Mouse (Mus musculus) left cerebral cortex, postnatal 36 days (tissue): ENCODE measurements around the gene Zfp874b. TPM values are rescaled to one million over a fixed set of nuclear protein-coding genes. Genes with fewer than 3 reads are reported as not detected.
"Not testable (repeated sequence)": the region's sequence is repeated elsewhere in the genome, so short reads cannot be mapped to it uniquely, and the experiment has no call there.

ENCODE experiments used
- DNase-seq, 2 experiments: peaks; one replicate each; pipeline ENCODE4 v3.0.0; 2021 to 2022; ENCODE audit warnings: low spot score in 2 of 2, mixed read lengths in 1 of 2
- intact Hi-C: fragments of 180-260 bp; cut with DNase I; formaldehyde crosslinking; loops from one replicate; pipeline ENCODE4 v1.15.1; 2025
- total RNA-seq, 2 experiments: library from RNA; stranded (reverse); gene quantifications; 2 replicates each; pipeline ENCODE4 v1.2.3; 2021

The Zfp874b gene
- 10 to 100 TPM; 15.5 to 17.5 TPM for total RNA-seq

DNA sequence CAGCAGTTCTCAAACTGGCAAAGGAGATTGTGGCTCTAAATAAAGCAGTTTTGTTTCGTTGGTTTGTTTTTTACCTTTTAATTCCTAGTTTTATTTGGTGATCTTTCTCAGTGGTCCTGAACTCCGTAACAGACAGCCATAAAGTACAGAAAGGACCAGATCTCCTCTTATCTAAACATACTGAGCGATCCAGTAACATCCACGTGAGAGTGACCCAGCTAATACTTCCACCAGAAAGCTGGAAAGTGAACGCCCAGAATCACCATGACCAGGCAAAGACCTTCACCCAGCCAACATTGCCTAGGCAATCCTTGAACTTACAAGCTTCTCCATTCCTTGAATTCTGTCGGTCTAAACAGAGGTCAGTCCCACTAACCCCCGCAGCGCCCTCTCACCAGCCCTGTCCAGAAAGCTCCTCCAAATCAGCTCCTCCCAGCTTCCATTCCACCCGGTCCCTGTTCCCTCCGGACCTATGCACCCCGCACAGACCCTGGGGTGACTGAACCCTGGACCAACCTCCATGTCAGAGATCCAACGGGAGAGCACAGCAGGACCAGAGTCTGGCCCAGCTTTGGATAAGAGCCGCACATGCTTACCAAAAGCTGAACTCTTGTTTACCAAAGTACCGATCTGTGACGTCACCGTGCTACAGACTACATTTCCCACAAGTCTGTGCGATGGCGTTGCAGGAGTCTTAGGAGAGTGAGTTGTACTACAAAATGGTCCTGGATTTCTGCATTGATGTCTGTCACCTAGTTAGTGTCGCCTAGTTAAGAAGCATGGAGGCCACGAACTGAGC, at the start of gene Zfp874b:
Zfp874b (minus strand) TSS at position 634 of the 799 bp plus-strand sequence.
- DNase-seq: peak; percentile 88 to 90
- intact Hi-C loops: loop anchor here (5.0 kb wide), 1 partner anchor 37 kb away; no protein-coding TSS in a partner anchor

DNA sequence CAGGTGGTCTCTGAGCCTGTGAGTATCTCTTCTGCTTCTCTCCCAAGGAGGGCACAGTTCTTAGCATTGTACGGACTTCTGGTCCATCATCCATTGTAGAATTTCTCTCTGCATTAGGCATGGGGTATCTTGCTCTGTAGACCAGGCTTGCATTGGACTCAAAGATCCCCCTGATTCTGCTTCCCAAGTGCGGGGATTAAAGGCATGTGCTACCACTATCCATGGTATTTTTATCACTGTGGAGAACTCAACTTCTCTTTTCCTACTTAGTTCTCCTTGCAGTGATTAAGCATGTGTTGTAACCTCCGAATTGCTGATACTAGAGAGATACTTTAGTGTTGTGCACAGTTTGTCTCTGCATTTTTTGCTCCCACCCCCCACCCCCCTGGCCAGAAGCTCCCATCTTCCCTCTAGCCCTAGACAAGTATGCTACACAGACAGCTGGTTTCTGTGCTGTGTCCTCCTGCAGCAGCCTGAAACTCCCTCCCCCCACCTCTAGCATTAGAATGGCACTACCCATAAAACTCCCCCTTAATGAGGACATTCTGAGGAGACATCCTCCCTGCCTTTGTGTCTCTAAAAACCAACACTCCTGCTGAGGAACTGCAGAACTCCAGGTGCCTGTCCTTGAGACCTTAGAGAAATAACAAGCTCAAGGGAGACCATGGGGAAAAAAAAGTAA, 43.1 kb upstream of the Zfp874b start:
- DNase-seq: no peak
- intact Hi-C loops: loop anchor here (2.0 kb wide), 1 partner anchor 26 kb away; the partner anchor contains the start of gene Zfp748

GRCm38 (mm10) chr13:67525753-67526410, 41.8 kb upstream of the Zfp874b start, which contains the start of the genes Gm26965 and Zfp87:
TSS of gene Gm26965 (minus strand) at chr13:67526151.
TSS of gene Zfp87 (minus strand) at chr13:67526177.
- intact Hi-C loops: loop anchor here (2.0 kb wide), 1 partner anchor 27 kb away; the partner anchor contains the start of gene Zfp748
- DNase-seq: peak; percentile 92 to 95

GRCm38 (mm10) chr13:67500908-67501307, 16.9 kb upstream of the Zfp874b start:
- intact Hi-C loops: no loop called here
- DNase-seq: no peak

DNA sequence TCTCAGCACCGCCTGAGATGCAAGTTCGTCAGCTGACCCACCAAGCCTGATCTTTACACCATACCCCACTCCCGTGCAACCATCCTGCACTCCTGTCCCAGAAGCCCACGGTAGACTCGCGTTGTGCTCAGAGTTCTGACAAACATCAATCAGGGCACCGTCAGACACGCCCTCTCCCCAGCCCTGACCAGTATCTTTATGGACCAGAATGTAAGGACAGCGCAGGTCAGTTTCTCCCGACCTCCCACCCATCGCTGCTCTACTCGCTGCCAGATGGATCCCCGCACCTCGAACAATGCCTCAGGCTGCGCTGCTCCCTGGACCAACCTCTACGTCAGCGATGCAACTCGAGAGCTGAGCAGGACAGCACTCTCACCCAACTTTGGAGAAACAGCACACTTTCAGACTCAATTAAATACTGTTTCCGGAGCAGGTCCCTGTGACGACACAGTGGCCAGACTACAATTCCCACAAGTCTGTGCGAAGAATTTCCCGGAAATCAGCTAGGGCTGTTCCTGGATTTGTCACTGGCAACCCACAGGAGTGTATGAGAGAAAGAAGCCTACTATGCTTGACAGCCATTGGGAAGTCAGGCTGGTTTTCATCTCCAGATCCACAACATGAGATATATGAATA, 16.1 kb upstream of the Zfp874b start, which contains the start of gene Zfp58:
Zfp58 (minus strand) TSS at position 472 of the 636 bp plus-strand sequence.
- peak; percentile 87 to 88 for DNase-seq
- intact Hi-C loops: no loop called here

DNA sequence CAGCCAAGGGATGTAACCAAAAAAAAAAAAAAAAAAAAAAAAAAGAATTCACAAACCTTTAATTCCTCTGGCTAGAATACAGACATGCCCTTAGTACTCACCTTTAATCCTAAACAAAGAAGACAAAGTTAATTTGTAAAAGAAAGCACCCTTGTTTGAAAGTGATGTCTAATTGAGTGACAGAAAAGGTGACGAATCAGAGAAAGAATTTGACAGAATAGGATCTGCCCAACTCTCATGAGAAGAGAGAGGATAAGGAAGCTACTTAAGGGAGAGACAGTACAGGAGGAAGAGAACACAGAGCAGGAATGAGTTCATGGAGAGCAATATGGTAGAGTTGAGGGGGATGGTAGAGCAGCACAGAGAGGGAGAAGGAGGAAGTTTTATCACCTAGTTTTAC, 11.6 kb upstream of the Zfp874b start:
- no peak for DNase-seq
- intact Hi-C loops: no loop called here

GRCm38 (mm10) chr13:67484424-67484811, 360 bp upstream of the Zfp874b start:
- DNase-seq: no peak
- intact Hi-C loops: loop anchor here (5.0 kb wide), 1 partner anchor 37 kb away; no protein-coding TSS in a partner anchor

DNA sequence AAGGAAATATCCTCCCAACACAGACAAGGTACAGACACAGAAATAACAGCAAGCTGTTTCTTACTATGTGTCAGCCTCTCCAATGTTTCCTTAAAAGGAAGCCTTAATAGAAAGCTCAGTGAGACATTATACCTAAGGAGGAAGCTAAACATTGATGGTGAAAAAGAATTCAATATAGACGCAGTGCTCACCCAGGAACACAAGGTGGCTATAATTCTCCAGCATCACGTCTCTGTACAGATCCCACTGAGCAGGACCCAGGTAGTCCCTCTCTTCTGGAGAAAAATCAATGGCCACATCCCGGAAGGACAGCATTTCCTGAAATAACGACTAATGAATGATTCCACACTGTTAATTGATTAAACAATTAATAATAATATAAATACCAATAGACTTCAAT, 2.5 kb downstream of the Zfp874b start:
- intact Hi-C loops: loop anchor here (5.0 kb wide), 1 partner anchor 34 kb away; no protein-coding TSS in a partner anchor
- no peak for DNase-seq

DNA sequence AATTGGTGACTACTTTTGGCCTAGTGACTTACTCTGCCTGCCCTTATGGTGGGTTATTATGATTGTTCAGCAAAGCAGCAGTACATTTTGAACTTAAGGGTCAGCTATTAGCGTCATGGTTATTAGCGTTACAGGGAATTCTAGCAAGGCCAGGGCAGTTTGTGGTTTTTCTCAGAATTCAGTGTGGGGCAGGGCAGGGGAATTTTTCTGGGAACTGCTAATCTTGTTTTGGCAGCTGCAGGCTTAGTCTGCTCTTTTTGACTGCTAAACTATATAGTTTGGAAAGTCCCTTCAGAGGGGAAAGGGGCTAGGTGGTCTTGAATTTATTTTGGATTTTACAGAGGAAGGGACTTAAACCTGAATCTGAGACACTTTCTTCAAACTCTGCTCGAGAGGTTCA, 14.8 kb downstream of the Zfp874b start:
- intact Hi-C loops: no loop called here
- no peak for DNase-seq

DNA sequence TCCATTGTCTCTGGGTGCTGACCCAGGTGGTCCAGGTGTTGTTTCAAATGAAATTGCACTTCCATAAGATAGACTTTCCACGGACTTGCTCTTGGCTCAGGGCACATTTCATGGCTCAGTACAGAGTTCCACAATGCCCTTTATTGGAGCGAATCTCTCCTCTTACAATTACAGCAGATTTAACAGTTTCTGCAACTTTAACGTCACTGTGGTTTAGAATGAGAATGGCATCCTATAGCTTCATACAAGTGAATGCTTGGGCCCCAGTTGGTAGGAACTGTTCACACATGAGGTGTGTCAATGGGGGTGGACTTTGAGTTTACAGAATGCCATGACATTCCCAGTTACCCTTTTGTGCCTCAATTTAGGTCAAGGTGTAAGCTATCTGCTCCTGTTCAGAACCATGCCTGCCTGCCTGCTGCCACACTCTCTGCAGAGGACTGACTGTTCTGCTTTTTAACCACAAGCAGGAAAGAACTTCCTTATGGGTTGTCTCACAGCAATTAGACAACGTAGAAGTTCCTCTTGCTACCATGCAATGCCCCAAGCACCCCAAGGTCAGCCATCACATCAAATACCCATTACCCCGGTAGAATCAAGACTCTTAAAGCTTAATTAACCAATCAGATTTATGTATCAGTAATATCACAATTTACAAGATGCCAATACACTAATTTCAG, 20.4 kb downstream of the Zfp874b start:
- DNase-seq, intact Hi-C loops: not testable (repeated sequence)

- DNase-seq: no peak
- intact Hi-C loops: no loop called here
Observed at GRCm38 (mm10) chr13:67452021-67452309, 32.1 kb downstream of the Zfp874b start.

DNA sequence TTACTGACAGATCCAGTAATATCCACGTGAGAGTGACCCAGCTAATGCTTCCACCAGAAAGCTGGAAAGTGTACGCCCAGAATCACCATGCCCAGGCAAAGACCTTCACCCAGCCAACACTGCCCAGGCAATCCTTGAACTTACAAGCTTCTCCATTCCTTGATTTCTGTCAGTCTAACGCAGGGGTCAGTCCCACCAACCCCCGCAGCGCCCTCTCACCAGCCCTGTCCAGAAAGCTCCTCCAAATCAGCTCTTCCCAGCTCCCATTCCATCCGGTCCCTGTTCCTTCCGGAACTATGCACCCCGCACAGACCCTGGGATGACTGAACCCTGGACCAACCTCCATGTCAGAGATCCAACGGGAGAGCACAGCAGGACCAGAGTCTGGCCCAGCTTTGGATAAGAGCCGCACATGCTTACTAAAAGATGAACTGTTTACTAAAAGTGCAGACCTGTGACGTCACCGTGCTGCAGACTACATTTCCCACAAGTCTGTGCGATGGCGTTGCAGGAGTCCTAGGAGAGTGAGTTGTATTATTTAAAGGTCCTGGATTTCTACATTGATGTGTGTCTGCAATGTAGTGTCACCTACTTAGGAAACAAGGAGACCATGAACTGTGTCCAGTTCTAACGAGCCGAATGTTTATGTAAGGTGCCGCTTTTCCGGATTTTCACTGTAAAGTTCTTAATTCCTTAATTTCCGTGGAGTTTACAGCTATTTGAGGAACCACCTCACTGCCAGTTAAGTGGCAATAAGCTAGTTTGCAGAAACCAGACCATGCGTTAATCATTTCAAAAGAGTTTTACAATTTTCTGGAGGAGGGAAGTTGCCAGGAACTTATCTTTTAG, 32.7 kb downstream of the Zfp874b start, which contains the start of gene Zfp874a:
Zfp874a (minus strand) TSS at position 453 of the 849 bp plus-strand sequence.
- peak; percentile 87 to 89 for DNase-seq
- intact Hi-C loops: no loop called here

DNA sequence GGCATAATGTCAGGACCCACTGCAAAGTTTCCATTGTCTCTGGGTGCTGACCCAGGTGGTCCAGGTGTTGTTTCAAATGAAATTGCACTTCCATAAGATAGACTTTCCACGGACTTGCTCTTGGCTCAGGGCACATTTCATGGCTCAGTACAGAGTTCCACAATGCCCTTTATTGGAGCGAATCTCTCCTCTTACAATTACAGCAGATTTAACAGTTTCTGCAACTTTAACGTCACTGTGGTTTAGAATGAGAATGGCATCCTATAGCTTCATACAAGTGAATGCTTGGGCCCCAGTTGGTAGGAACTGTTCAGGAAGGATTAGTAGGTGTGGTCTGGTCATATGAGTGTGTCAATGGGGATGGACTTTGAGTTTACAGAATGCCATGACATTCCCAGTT, 47.0 kb downstream of the Zfp874b start:
- intact Hi-C loops: not testable (repeated sequence)

GRCm38 (mm10) chr13:67428116-67428515, 55.9 kb downstream of the Zfp874b start:
- intact Hi-C loops: no loop called here
- DNase-seq: no peak

More for the DNA sequence above, 47.0 kb downstream of the Zfp874b start:
- DNase-seq: not testable (repeated sequence)

- DNase-seq, intact Hi-C loops: not testable (repeated sequence)
Observed at GRCm38 (mm10) chr13:67425699-67426098, 58.4 kb downstream of the Zfp874b start.

DNA sequence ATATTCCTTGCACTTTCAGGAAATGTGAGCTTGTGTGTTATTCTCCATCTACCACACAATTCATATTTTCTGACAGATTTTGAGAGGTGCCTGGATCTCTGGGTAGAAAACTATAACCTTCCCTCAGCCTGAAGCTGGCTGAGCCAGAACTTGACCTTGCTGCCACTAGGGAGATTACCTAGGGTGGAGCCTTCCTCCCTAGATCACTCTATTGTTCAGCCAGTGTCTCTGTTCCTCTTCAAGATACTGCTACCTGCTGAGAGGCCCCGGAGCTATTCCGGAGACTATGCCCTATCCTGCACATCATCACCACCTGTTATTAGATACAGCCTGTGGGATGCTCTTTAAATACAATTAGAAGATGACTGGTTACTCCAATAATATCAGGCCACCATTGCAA, 61.5 kb downstream of the Zfp874b start:
- DNase-seq, intact Hi-C loops: not testable (repeated sequence)
